Mouse (Mus musculus) heart, embryonic 15.5 days (tissue): ENCODE data around the gene Ppm1h. TPM values are rescaled to one million over a fixed set of nuclear protein-coding genes. Genes with fewer than 3 reads are reported as not detected.

Experiments used
- ATAC-seq: fragments of 200-750 bp; cut with Nextera tagmentation; replicated peaks from 2 replicates; pipeline ENCODE4 v1.8.0; 2017; ENCODE audit warnings: low read depth, moderate TSS enrichment; ENCODE audit not compliant: insufficient number of reproducible peaks, insufficient read depth, low FRiP score
- H3K27ac ChIP-seq: fragments of 300-500 bp; sonication (generic); 2 replicates; pipeline ENCODE4 v1.5.1; 2015; ENCODE audit warnings: mild to moderate bottlenecking, inconsistent platforms
- H3K27me3 ChIP-seq: fragments of 300-500 bp; sonication (generic); 2 replicates; pipeline ENCODE4 v1.6.1; 2015; ENCODE audit warnings: inconsistent platforms
- H3K36me3 ChIP-seq: fragments of 300-500 bp; sonication (generic); 2 replicates; pipeline ENCODE4 v1.6.1; 2015; ENCODE audit warnings: mild to moderate bottlenecking, inconsistent platforms
- H3K4me1 ChIP-seq: fragments of 300-500 bp; sonication (generic); replicated peaks from 2 replicates; pipeline ENCODE4 v1.6.1; 2015; ENCODE audit warnings: inconsistent platforms
- H3K4me2 ChIP-seq: fragments of 300-500 bp; sonication (generic); 2 replicates; pipeline ENCODE4 v1.6.1; 2015; ENCODE audit warnings: inconsistent platforms, mild to moderate bottlenecking, moderate library complexity
- H3K4me3 ChIP-seq: fragments of 300-500 bp; sonication (generic); 2 replicates; pipeline ENCODE4 v1.5.1; 2015; ENCODE audit warnings: mild to moderate bottlenecking, inconsistent platforms
- H3K9ac ChIP-seq: fragments of 300-500 bp; sonication (generic); 2 replicates; pipeline ENCODE4 v1.6.1; 2015; ENCODE audit warnings: mild to moderate bottlenecking, inconsistent platforms
- H3K9me3 ChIP-seq: fragments of 300-500 bp; sonication (generic); replicated peaks from 2 replicates; pipeline ENCODE4 v1.6.1; 2016; ENCODE audit warnings: inconsistent platforms
- WGBS: fragments of 180-500 bp; shearing (Covaris S2); methylation state at CpG from one replicate; pipeline ENCODE4 v1.1.7; 2015; ENCODE audit warnings: mixed read lengths; 5-methylcytosine and 5-hydroxymethylcytosine counted together
- polyA plus RNA-seq: library from polyadenylated mRNA; unstranded; fragments of >200 nt; fragmentation: Nextera tagmentation; extraction: Ambion mirVana; gene quantifications from 2 replicates; pipeline ENCODE4 v1.2.1, GENCODE M21; 2015

The Ppm1h gene
- polyA plus RNA-seq, 1 experiment from 2014 or later = 4.2 TPM

DNA sequence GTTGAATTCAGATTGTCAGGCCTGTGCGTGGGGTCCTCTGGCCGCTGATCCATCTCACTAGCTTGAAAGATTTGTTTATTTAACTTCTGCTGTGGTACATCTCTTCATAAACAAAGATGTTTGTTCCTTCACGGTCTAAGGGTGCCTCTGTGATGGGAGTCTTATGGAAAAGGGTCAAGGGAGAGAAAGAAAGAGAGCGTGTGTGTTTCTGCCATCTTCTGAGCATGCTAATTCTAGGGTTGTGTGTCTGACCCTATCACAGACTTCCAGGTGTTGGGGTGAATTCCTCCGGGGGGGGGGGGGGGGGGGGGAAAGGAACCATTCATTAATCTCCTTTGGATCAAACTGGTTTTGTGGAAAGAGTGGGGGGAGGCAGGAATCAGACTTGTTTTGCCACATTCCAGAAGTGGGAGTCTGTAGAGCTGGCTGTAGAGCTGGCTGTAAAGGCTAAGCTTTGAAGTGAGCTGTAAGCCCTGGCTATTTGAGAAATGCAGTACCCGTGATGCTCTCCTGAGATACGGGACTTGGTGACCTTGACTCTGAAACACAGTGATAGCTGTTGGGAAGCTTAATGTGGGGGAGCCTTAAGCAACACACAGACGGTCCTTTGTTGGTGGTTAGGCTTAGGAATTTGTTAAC is 191.4 kb downstream of the Ppm1h start:
- peak overlapping the region; percentile 63 for H3K27ac ChIP-seq
- H3K4me2 ChIP-seq = no peak overlapping the region
- H3K36me3 ChIP-seq = no peaks in the 10 kb centered on the region
- H3K9me3 ChIP-seq = no peaks in the 10 kb centered on the region
- H3K27me3 ChIP-seq = no peaks in the 10 kb centered on the region
- ATAC-seq = peak; percentile 54; the same call in 1 of the 2 replicates
- H3K4me3 ChIP-seq = no peak overlapping the region
- H3K9ac ChIP-seq = no peak overlapping the region
- 47% methylated on average over 8 of the region's 8 CpGs for WGBS
- peaks cover 14% of the 10 kb centered on the region for H3K4me1 ChIP-seq

GRCm38 (mm10) chr10:122870848-122871494 is 192.4 kb downstream of the Ppm1h start:
- no peak overlapping the region for H3K4me3 ChIP-seq
- H3K27ac ChIP-seq = peak overlapping the region; percentile 63; the same call in 1 of the 2 replicates
- no peak for ATAC-seq
- 85% methylated on average over 3 of the region's 3 CpGs for WGBS
- no peak overlapping the region for H3K4me2 ChIP-seq
- no peaks in the 10 kb centered on the region for H3K27me3 ChIP-seq
- H3K36me3 ChIP-seq = no peaks in the 10 kb centered on the region
- no peak overlapping the region for H3K9ac ChIP-seq
- H3K9me3 ChIP-seq = no peaks in the 10 kb centered on the region
- H3K4me1 ChIP-seq = peaks cover 14% of the 10 kb centered on the region

DNA sequence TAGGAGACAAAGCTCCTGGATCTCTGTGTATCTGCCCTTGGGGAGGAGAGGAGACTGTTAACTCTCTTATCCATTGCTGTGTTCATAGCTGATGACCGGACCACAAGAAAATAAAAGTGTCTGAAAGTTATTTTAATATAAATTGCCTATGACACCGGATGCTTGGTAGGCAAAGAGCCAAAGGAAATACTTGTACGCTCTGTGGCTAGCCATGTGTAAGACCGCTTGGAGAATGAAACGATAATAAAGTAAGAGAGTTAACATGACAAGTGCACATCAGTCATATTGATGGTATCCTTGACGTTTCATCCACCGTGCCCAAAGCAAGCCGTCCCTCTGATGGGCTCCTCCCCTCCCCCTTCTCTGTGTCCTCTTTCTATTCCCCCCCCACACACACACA is 194.2 kb downstream of the Ppm1h start:
- WGBS = 73% methylated on average over 8 of the region's 8 CpGs
- H3K9me3 ChIP-seq = no peaks in the 10 kb centered on the region
- ATAC-seq = no peak
- H3K27me3 ChIP-seq = no peaks in the 10 kb centered on the region
- no peak overlapping the region for H3K9ac ChIP-seq
- no peak overlapping the region for H3K4me3 ChIP-seq
- H3K4me1 ChIP-seq = peaks cover 14% of the 10 kb centered on the region
- no peak overlapping the region for H3K27ac ChIP-seq
- no peak overlapping the region for H3K4me2 ChIP-seq
- H3K36me3 ChIP-seq = no peaks in the 10 kb centered on the region

DNA sequence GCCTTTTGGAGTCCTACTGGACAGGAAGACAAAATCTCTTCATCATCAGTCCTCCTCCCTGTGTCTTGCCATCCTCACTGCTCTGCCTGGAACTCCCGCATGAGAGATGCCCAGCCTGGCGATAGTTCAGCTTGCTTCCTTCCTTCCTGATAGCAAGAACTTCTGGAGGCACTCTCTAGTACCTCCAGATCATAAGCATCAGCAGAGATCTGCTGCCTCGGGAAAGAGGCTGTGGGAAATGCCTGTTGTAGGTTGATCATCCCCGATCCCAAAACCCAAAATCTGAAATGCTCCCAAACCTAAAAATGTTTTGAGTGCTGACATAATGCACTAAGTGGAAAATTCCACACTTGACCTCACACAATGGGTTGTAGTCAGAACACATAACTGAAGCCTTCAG is 198.4 kb downstream of the Ppm1h start:
- H3K27me3 ChIP-seq = no peaks in the 10 kb centered on the region
- H3K9me3 ChIP-seq = no peaks in the 10 kb centered on the region
- 69% methylated on average over 4 of the region's 4 CpGs for WGBS
- 0 out of 2 replicates have a peak, but pooled peaks cover 5% of the 10 kb centered on the region for H3K4me1 ChIP-seq
- no peak overlapping the region for H3K9ac ChIP-seq
- H3K27ac ChIP-seq = no peak overlapping the region
- no peaks in the 10 kb centered on the region for H3K36me3 ChIP-seq
- H3K4me3 ChIP-seq = no peak overlapping the region
- H3K4me2 ChIP-seq = no peak overlapping the region
- ATAC-seq = no peak

DNA sequence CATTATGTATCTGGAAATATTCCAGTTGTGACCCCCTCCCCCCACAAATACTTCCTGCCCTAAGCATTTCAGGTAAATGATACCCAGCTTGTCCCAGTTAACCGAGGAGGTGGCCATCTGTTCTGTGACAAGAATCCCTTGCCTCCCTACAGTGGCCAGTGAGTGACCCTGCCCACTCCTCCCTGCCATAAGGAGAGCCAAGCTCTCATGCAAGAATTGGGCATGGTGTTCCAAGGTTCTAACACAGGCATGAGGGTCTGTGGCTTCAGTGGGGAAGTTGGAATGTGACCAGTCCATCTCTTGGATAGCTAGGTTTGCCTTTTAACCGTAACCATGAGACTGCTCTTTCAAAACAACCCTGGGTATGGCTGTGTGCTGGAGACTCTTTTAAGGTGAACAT is 198.9 kb downstream of the Ppm1h start:
- no peak overlapping the region for H3K4me3 ChIP-seq
- H3K4me1 ChIP-seq = 0 out of 2 replicates have a peak, but pooled peaks cover 5% of the 10 kb centered on the region
- H3K9ac ChIP-seq = no peak overlapping the region
- H3K36me3 ChIP-seq = no peaks in the 10 kb centered on the region
- no peaks in the 10 kb centered on the region for H3K27me3 ChIP-seq
- H3K4me2 ChIP-seq = no peak overlapping the region
- WGBS = 87% methylated on average over 2 of the region's 2 CpGs
- no peak for ATAC-seq
- no peaks in the 10 kb centered on the region for H3K9me3 ChIP-seq
- H3K27ac ChIP-seq = no peak overlapping the region

DNA sequence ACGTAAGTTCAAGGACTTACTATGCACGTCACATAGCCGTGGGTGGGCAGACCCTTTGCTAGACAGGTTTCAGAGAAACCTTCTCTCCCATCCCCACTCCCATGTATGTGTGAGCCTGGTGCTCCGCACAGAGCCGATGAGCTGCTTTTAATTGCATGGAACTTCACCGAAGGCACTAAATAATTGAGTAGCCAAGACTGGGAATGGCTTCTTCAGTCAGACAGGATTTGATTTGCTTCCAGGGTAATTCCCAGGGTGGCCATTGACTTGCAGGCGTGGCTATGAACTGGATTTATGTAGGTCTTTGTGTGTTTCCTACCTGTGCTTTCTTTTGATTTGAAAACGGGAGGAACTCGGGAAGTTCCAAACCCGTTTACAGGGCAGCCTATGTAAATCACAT is 202.9 kb downstream of the Ppm1h start:
- 88% methylated on average over 10 of the region's 10 CpGs for WGBS
- no peak for ATAC-seq
- H3K9me3 ChIP-seq = no peaks in the 10 kb centered on the region

DNA sequence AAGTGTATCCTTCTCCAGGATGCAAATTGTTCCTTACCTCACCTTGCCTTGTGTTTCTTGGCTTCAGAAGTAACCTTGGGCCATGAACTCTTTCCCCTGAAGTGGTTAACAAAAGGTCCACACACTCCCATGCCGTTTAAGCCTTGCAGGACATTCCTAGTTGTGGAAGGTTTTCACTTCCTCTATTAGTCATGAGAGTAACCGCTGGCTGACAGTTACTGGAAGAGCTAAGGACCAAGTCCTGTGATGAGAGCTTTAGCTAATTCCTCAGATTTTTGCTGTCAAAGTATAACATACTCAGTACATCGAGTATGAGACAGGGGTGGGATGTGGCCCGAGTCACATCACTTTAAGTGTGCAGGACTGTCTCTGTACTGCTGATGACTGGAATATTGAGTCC is 204.1 kb downstream of the Ppm1h start:
- Histone ChIP-seq H3K4me2 (no peak overlapping the region), H3K4me1 (peaks cover 42% of the 10 kb centered on the region), H3K27me3 (no peaks in the 10 kb centered on the region), H3K4me3 (no peak overlapping the region), H3K9me3 (no peaks in the 10 kb centered on the region), H3K9ac (no peak overlapping the region), H3K27ac (no peak overlapping the region), H3K36me3 (no peaks in the 10 kb centered on the region)
- ATAC-seq = no peak
- WGBS = 42% methylated on average over 4 of the region's 4 CpGs

More for the DNA sequence above, 202.9 kb downstream of the Ppm1h start:
- Histone ChIP-seq H3K4me3 (no peak overlapping the region), H3K27ac (no peak overlapping the region), H3K4me2 (no peak overlapping the region), H3K27me3 (no peaks in the 10 kb centered on the region), H3K36me3 (no peaks in the 10 kb centered on the region), H3K9ac (no peak overlapping the region), H3K4me1 (peaks cover 31% of the 10 kb centered on the region)

DNA sequence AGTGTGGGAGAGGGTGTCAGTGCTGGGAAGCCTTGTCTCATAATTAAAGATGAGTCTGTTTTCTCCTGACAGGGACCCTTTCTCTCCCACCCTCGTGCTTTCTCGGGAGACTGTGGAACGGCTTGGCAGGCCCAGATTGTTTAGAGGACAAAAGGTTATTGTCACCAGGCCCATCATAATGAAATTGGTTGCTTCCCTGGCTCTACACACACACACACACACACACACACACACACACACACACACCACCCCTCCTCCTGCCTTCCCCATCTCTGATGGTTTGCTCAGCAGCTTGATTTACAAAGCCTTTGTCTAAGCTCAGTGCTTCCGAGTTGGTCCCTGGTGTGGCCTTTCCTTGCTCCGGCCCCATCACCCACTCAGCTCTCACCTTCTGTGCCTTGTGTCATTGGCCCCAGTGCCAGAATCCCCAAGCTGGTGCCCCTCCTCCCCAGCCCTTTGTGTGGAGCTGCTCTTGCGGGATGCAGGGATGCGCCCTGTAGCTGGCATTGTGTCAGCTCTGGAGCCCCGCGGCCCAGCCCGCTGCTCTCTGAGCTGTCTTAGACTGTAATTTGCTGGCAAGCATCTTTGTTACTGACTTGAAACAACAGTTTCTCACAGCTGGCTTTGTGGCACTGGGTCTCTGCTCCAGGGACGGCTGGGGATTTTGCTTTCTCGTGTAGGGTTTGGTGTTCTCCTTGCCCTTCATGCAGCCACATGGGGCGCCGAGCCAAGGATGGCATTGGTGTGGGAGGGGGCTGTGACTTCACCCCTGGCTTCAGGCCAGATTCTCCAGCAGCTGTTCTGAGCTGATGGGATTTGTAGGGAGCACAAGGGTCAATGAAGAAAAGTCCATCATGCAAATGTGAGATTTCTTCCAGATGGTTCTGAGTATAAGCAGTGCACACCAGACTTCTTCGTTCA is 205.5 kb downstream of the Ppm1h start:
- H3K4me1 ChIP-seq = peaks cover 47% of the 10 kb centered on the region
- H3K36me3 ChIP-seq = no peaks in the 10 kb centered on the region
- peak; percentile 50 for ATAC-seq
- 27% methylated on average over 15 of the region's 15 CpGs for WGBS
- no peaks in the 10 kb centered on the region for H3K27me3 ChIP-seq
- H3K4me3 ChIP-seq = no peak overlapping the region
- H3K4me2 ChIP-seq = peak overlapping the region; percentile 36
- H3K9me3 ChIP-seq = no peaks in the 10 kb centered on the region
- H3K9ac ChIP-seq = peak overlapping the region; percentile 43
- peak overlapping the region; percentile 73 for H3K27ac ChIP-seq

- WGBS = 86% methylated on average over 5 of the region's 5 CpGs
- Histone ChIP-seq H3K4me3 (no peak overlapping the region), H3K9ac (no peak overlapping the region), H3K27ac (no peak overlapping the region), H3K27me3 (no peaks in the 10 kb centered on the region), H3K36me3 (no peaks in the 10 kb centered on the region), H3K4me1 (peaks cover 52% of the 10 kb centered on the region), H3K4me2 (no peak overlapping the region), H3K9me3 (no peaks in the 10 kb centered on the region)
- no peak for ATAC-seq
Measured at GRCm38 (mm10) chr10:122885301-122885700, 206.7 kb downstream of the Ppm1h start.

DNA sequence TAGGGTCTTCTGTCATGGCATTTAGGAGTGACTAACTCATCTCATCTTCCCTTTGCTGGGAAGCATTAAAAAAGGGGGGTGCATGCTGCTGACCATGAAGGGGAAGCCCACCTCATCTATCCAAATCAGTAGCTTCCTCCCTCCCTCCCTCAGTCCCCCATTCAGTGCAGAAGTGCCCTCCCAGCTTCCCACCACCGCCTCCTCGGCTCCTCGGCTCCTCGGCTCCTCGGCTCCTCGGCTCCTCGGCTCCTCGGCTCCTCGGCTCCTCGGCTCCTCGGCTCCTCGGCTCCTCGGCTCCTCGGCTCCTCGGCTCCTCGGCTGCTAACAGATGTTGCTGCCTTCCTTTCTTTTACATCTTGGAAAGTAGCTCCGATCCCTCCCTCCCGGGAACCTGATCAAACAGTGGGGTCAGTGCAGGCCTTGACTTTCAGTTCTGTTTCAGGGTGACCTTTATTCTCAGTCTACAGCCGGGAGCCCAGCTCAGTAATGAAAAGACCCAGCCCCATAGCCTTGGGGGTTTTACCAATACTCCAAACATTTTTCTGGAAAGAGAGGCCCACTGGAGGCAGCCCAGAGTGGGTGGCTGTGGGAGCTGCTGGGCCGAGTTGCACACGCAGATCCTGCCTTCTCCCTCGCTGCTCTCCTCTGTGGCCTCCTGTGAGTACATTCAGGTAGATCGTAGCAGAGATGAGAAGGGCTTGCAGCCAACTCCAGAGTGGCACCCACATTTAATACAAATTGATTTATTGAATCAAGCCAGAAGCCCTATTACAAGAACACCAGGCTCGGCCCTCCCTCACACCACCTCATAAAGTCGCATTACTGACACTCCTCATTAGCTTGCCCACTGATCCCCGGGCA is 207.7 kb downstream of the Ppm1h start:
- Histone ChIP-seq H3K36me3 (no peaks in the 10 kb centered on the region), H3K4me3 (peak overlapping the region; percentile 40), H3K9me3 (no peaks in the 10 kb centered on the region), H3K4me1 (peaks cover 61% of the 10 kb centered on the region), H3K9ac (peak overlapping the region; percentile 57), H3K27ac (peak overlapping the region; percentile 77), H3K4me2 (peak overlapping the region; percentile 61), H3K27me3 (no peaks in the 10 kb centered on the region)
- no peak; the same call in 1 of the 2 replicates for ATAC-seq
- WGBS = 19% methylated on average over 26 of the region's 26 CpGs
